Mouse (Mus musculus): ENCODE results near the gene Ndufa11. TPM values are rescaled to one million over a fixed set of nuclear protein-coding genes. Genes with fewer than 3 reads are reported as not detected.

Gene Ndufa11
- polyA plus RNA-seq, 1 experiment, result 70.5 TPM

GRCm38 (mm10) chr17:56684649-56685048 is 32.9 kb upstream of the Ndufa11 start:
- H3K36me3 ChIP-seq (ENCODE audit: control insufficient read depth), result peaks cover 100% of the 10 kb centered on the region
- TF ChIP-seq TAL1 (IDR thresholded peaks at IDR 0.05; ENCODE audit: low read length) (no peak), GATA1 (IDR thresholded peaks at IDR 0.05; ENCODE audit: low read length) (no peak)
- H3K4me3 ChIP-seq (replicated peaks), result no peak overlapping the region
- H3K4me1 ChIP-seq (ENCODE audit: control insufficient read depth), result peaks cover 94% of the 10 kb centered on the region
- H3K9me3 ChIP-seq (ENCODE audit: control insufficient read depth, low read length), result no peaks in the 10 kb centered on the region
- H3K27me3 ChIP-seq (ENCODE audit: control insufficient read depth), result no peaks in the 10 kb centered on the region

GRCm38 (mm10) chr17:56686801-56687200 is 30.8 kb upstream of the Ndufa11 start:
- TF ChIP-seq GATA1 (IDR thresholded peaks at IDR 0.05; ENCODE audit: low read length) (no peak), TAL1 (IDR thresholded peaks at IDR 0.05; ENCODE audit: low read length) (no peak)
- H3K9me3 ChIP-seq (ENCODE audit: control insufficient read depth, low read length), result no peaks in the 10 kb centered on the region
- H3K4me3 ChIP-seq (replicated peaks), result no peak overlapping the region
- H3K36me3 ChIP-seq (ENCODE audit: control insufficient read depth), result peaks cover 98% of the 10 kb centered on the region
- peaks cover 80% of the 10 kb centered on the region for H3K4me1 ChIP-seq (ENCODE audit: control insufficient read depth)
- H3K27me3 ChIP-seq (ENCODE audit: control insufficient read depth), result no peaks in the 10 kb centered on the region

DNA sequence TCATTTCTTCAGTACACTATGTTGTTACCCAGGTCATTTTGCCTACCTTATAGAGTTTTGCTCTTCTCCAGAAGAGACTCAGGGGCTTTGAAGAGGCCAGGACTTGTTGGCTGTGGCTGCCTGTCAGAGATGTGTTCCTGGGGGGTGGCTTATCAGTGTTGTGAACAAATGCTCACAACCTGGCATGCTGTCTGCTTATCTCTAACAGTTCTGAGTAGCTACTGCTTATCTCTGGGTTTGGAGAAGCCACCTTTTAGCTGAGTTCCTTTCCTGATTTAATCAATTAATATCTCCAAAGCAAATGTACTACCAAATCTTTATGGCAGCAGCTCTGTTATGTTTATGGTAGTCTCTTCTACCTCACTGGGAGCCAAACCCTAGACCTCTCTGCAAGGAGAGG is 29.5 kb upstream of the Ndufa11 start:
- peaks cover 98% of the 10 kb centered on the region for H3K36me3 ChIP-seq (ENCODE audit: control insufficient read depth)
- TF ChIP-seq GATA1 (IDR thresholded peaks at IDR 0.05; ENCODE audit: low read length) (peak; percentile 84), TAL1 (IDR thresholded peaks at IDR 0.05; ENCODE audit: low read length) (peak; percentile 78)
- H3K4me1 ChIP-seq (ENCODE audit: control insufficient read depth), result peaks cover 72% of the 10 kb centered on the region
- no peaks in the 10 kb centered on the region for H3K9me3 ChIP-seq (ENCODE audit: control insufficient read depth, low read length)
- H3K4me3 ChIP-seq (replicated peaks), result no peak overlapping the region
- no peaks in the 10 kb centered on the region for H3K27me3 ChIP-seq (ENCODE audit: control insufficient read depth)

- TF ChIP-seq TAL1 (IDR thresholded peaks at IDR 0.05; ENCODE audit: low read length) (no peak), GATA1 (IDR thresholded peaks at IDR 0.05; ENCODE audit: low read length) (no peak)
- Histone ChIP-seq H3K36me3 (ENCODE audit: control insufficient read depth) (peaks cover 98% of the 10 kb centered on the region), H3K4me3 (replicated peaks) (no peak overlapping the region), H3K4me1 (ENCODE audit: control insufficient read depth) (peaks cover 66% of the 10 kb centered on the region), H3K27me3 (ENCODE audit: control insufficient read depth) (no peaks in the 10 kb centered on the region), H3K9me3 (ENCODE audit: control insufficient read depth, low read length) (no peaks in the 10 kb centered on the region)
Observed at GRCm38 (mm10) chr17:56688689-56689088, 28.9 kb upstream of the Ndufa11 start.

GRCm38 (mm10) chr17:56693395-56693794 is 24.2 kb upstream of the Ndufa11 start:
- Histone ChIP-seq H3K27me3 (ENCODE audit: control insufficient read depth) (no peaks in the 10 kb centered on the region), H3K4me3 (replicated peaks) (no peak overlapping the region), H3K9me3 (ENCODE audit: control insufficient read depth, low read length) (no peaks in the 10 kb centered on the region), H3K4me1 (ENCODE audit: control insufficient read depth) (peaks cover 19% of the 10 kb centered on the region), H3K36me3 (ENCODE audit: control insufficient read depth) (peaks cover 98% of the 10 kb centered on the region)
- TF ChIP-seq TAL1 (IDR thresholded peaks at IDR 0.05; ENCODE audit: low read length) (no peak), GATA1 (IDR thresholded peaks at IDR 0.05; ENCODE audit: low read length) (no peak)

DNA sequence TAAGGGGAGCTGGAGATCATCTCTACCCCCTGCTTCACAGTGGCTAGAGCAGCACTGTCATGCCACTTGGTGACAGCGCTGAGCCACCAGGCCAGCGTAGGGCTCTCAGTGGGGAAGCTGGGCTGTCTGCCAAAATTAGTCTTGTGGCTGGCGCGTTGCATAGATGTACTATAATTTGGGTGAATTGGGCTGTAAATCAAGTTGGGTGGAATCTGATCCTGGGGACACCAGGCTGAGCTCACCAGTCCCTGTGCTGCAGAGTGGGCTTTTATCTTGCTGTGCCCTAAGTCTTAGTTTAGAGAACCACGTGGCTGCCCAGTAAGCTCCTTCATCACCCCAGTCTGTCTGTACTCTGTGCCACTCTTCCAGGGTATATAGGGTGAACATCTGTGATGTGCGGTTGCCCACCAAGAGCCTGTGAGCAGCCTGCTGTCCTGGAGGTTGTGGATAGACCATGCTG is 23.7 kb upstream of the Ndufa11 start:
- TF ChIP-seq TAL1 (IDR thresholded peaks at IDR 0.05; ENCODE audit: low read length) (no peak), GATA1 (IDR thresholded peaks at IDR 0.05; ENCODE audit: low read length) (no peak)
- Histone ChIP-seq H3K4me1 (ENCODE audit: control insufficient read depth) (peaks cover 14% of the 10 kb centered on the region), H3K9me3 (ENCODE audit: control insufficient read depth, low read length) (no peaks in the 10 kb centered on the region), H3K4me3 (replicated peaks) (no peak overlapping the region), H3K27me3 (ENCODE audit: control insufficient read depth) (no peaks in the 10 kb centered on the region), H3K36me3 (ENCODE audit: control insufficient read depth) (peaks cover 98% of the 10 kb centered on the region)

GRCm38 (mm10) chr17:56700451-56700850 is 17.1 kb upstream of the Ndufa11 start:
- Histone ChIP-seq H3K9me3 (ENCODE audit: control insufficient read depth, low read length) (no peaks in the 10 kb centered on the region), H3K4me3 (replicated peaks) (no peak overlapping the region), H3K27me3 (ENCODE audit: control insufficient read depth) (no peaks in the 10 kb centered on the region), H3K36me3 (ENCODE audit: control insufficient read depth) (peaks cover 98% of the 10 kb centered on the region), H3K4me1 (ENCODE audit: control insufficient read depth) (no peaks in the 10 kb centered on the region; the same call in none of the 2 replicates)
- TF ChIP-seq GATA1 (IDR thresholded peaks at IDR 0.05; ENCODE audit: low read length) (no peak), TAL1 (IDR thresholded peaks at IDR 0.05; ENCODE audit: low read length) (no peak)

DNA sequence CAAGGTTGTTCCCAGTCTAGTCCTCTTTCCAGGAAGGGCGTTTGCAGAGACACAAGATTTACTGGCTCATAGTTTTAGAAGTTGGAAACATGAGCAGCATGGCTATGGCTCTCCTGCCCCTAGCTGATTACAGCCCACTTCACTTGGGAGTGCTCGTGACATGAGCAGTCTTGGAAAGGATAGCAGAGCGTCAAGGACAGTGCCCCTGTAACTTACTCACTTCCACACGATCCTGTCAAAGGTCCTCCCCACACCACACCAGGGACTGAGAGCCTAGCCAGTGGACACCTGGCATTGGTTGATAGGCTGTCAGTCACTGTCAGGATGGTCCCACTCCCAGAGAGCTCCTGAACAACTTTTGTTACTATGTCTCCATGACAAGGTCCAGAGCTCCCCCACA is 14.5 kb upstream of the Ndufa11 start:
- no peak for TF ChIP-seq TAL1 (IDR thresholded peaks at IDR 0.05; ENCODE audit: low read length)
- TF ChIP-seq GATA1 (IDR thresholded peaks at IDR 0.05; ENCODE audit: low read length), result no peak
- Histone ChIP-seq H3K27me3 (ENCODE audit: control insufficient read depth) (no peaks in the 10 kb centered on the region), H3K9me3 (ENCODE audit: control insufficient read depth, low read length) (no peaks in the 10 kb centered on the region), H3K36me3 (ENCODE audit: control insufficient read depth) (peaks cover 98% of the 10 kb centered on the region), H3K4me1 (ENCODE audit: control insufficient read depth) (peaks cover 10% of the 10 kb centered on the region), H3K4me3 (replicated peaks) (no peak overlapping the region)

- H3K36me3 ChIP-seq (ENCODE audit: control insufficient read depth), result peaks cover 98% of the 10 kb centered on the region
Observed at GRCm38 (mm10) chr17:56706515-56706914, 11.1 kb upstream of the Ndufa11 start.

GRCm38 (mm10) chr17:56708692-56709091 is 8.9 kb upstream of the Ndufa11 start:
- Histone ChIP-seq H3K4me1 (ENCODE audit: control insufficient read depth) (peaks cover 22% of the 10 kb centered on the region), H3K27me3 (ENCODE audit: control insufficient read depth) (no peaks in the 10 kb centered on the region), H3K4me3 (replicated peaks) (no peak overlapping the region), H3K9me3 (ENCODE audit: control insufficient read depth, low read length) (no peaks in the 10 kb centered on the region), H3K36me3 (ENCODE audit: control insufficient read depth) (peaks cover 97% of the 10 kb centered on the region)
- no peak for TF ChIP-seq TAL1 (IDR thresholded peaks at IDR 0.05; ENCODE audit: low read length)
- no peak for TF ChIP-seq GATA1 (IDR thresholded peaks at IDR 0.05; ENCODE audit: low read length)

More at GRCm38 (mm10) chr17:56706515-56706914, 11.1 kb upstream of the Ndufa11 start:
- no peak for TF ChIP-seq GATA1 (IDR thresholded peaks at IDR 0.05; ENCODE audit: low read length)
- Histone ChIP-seq H3K27me3 (ENCODE audit: control insufficient read depth) (no peaks in the 10 kb centered on the region), H3K9me3 (ENCODE audit: control insufficient read depth, low read length) (no peaks in the 10 kb centered on the region), H3K4me3 (replicated peaks) (no peak overlapping the region), H3K4me1 (ENCODE audit: control insufficient read depth) (peaks cover 17% of the 10 kb centered on the region)

Data from erythroblast, embryonic 14.5 days (primary cell).